Mouse (Mus musculus) brain, adult 2 months (tissue): ENCODE results near the gene Mybbp1a.

Experiments
- DNase-seq: peaks from one replicate; pipeline ENCODE4 v3.0.0; 2011; ENCODE audit warnings: low read depth, low spot score

Gene Mybbp1a

GRCm38 (mm10) chr11:72440965-72441664 lies at the start of gene Mybbp1a:
Mybbp1a (plus strand) TSS chr11:72441355.
- peak; percentile 99 for DNase-seq

- no peak for DNase-seq
Measured at GRCm38 (mm10) chr11:72393243-72393642, 47.9 kb upstream of the Mybbp1a start.

- peak; percentile 55 for DNase-seq
Measured at GRCm38 (mm10) chr11:72393669-72394068, 47.5 kb upstream of the Mybbp1a start.

- no peak for DNase-seq
Measured at GRCm38 (mm10) chr11:72394694-72395093, 46.5 kb upstream of the Mybbp1a start.

GRCm38 (mm10) chr11:72395652-72396051 lies 45.5 kb upstream of the Mybbp1a start:
- no peak for DNase-seq

GRCm38 (mm10) chr11:72396621-72397020 lies 44.5 kb upstream of the Mybbp1a start:
- DNase-seq: no peak

- DNase-seq: peak; percentile 27
Measured at GRCm38 (mm10) chr11:72397072-72397471, 44.1 kb upstream of the Mybbp1a start.

- DNase-seq: no peak
Measured at GRCm38 (mm10) chr11:72397811-72398525, 43.2 kb upstream of the Mybbp1a start.

GRCm38 (mm10) chr11:72401068-72401467 lies 40.1 kb upstream of the Mybbp1a start:
- DNase-seq: no peak

GRCm38 (mm10) chr11:72402017-72402416 lies 39.1 kb upstream of the Mybbp1a start:
- DNase-seq: no peak

- DNase-seq: no peak
Measured at GRCm38 (mm10) chr11:72402969-72403368, 38.2 kb upstream of the Mybbp1a start.

GRCm38 (mm10) chr11:72405532-72405931 lies 35.6 kb upstream of the Mybbp1a start:
- no peak for DNase-seq

- DNase-seq: no peak
Measured at GRCm38 (mm10) chr11:72406079-72406675, 35.0 kb upstream of the Mybbp1a start.

GRCm38 (mm10) chr11:72407081-72407480 lies 34.1 kb upstream of the Mybbp1a start:
- DNase-seq: no peak

- no peak for DNase-seq
Measured at GRCm38 (mm10) chr11:72407574-72407973, 33.6 kb upstream of the Mybbp1a start.

- DNase-seq: no peak
Measured at GRCm38 (mm10) chr11:72408451-72409170, 32.5 kb upstream of the Mybbp1a start.

GRCm38 (mm10) chr11:72409649-72410385 lies 31.3 kb upstream of the Mybbp1a start:
- no peak for DNase-seq

- no peak for DNase-seq
Measured at GRCm38 (mm10) chr11:72410521-72411092, 30.5 kb upstream of the Mybbp1a start.

GRCm38 (mm10) chr11:72411093-72411921 lies 29.8 kb upstream of the Mybbp1a start, which contains the start of gene Smtnl2:
Smtnl2 (minus strand) TSS chr11:72411713.
- peak; percentile 58 for DNase-seq

GRCm38 (mm10) chr11:72411945-72412344 lies 29.2 kb upstream of the Mybbp1a start:
- DNase-seq: no peak
